8 mouse cellular contexts compared by ENCODE assay signal in genomic region chr3:96219191-96219641, GRCm38 (mm10). TPM values are rescaled to one million over a fixed set of nuclear protein-coding genes. Genes with fewer than 3 reads are reported as not detected.
DNase-seq lines count a peak whose midpoint lies in the region; ATAC-seq and TF ChIP-seq lines count a peak whose summit lies in the region.

No protein-coding gene starts in this region.

- H3K9ac ChIP-seq in embryonic facial prominence, embryonic 12.5 days, result peak overlapping the region; percentile 89
- peak overlapping the region; percentile 98 for H3K9ac ChIP-seq in liver, embryonic 11.5 days (ENCODE audit: low read depth, low read length)

- WGBS in embryonic facial prominence, embryonic 12.5 days, result under 1% methylated on average over 12 of the region's 12 CpGs
- WGBS in hindbrain, embryonic 10.5 days, result under 1% methylated on average over 12 of the region's 12 CpGs
- 0% methylated on average over 12 of the region's 12 CpGs for WGBS in liver, embryonic 11.5 days

- H3K4me2 ChIP-seq in embryonic facial prominence, embryonic 12.5 days (replicated peaks), result peak overlapping the region; percentile 57
- H3K4me2 ChIP-seq in liver, embryonic 11.5 days, result peak overlapping the region; percentile 92
- H3K4me2 ChIP-seq in myocyte (ENCODE audit: low read depth), result peak overlapping the region; percentile 96

- DNase-seq in 416B (ENCODE audit: low read depth), result peak; percentile 83
- peak; percentile 74 for DNase-seq in ES-CJ7 (ENCODE audit: low read depth, low spot score)
- peak; percentile 49 for DNase-seq in hindbrain, embryonic 10.5 days (ENCODE audit: low spot score)
- peak; percentile 64 for DNase-seq in liver, embryonic 11.5 days (ENCODE audit: low spot score)
- peak; percentile 71 for DNase-seq in yolk sac, embryonic 10.5 days (ENCODE audit: low spot score)
- no peak for DNase-seq in frontal cortex, postnatal 25 days (ENCODE audit: low spot score in 2 of 2)

- H3K27ac ChIP-seq in embryonic facial prominence, embryonic 12.5 days, result peak overlapping the region; percentile 99
- peak overlapping the region; percentile 97 for H3K27ac ChIP-seq in hindbrain, embryonic 10.5 days
- peak overlapping the region; percentile 100 for H3K27ac ChIP-seq in liver, embryonic 11.5 days (ENCODE audit: low read depth, low read length)

- no peaks in the 10 kb centered on the region for H3K27me3 ChIP-seq in embryonic facial prominence, embryonic 12.5 days
- peaks cover 4% of the 10 kb centered on the region; the same call in 1 of the 2 replicates for H3K27me3 ChIP-seq in hindbrain, embryonic 10.5 days (ENCODE audit: insufficient read depth, poor library complexity, severe bottlenecking)
- H3K27me3 ChIP-seq in liver, embryonic 11.5 days (replicated peaks; ENCODE audit: control insufficient read depth, insufficient read depth, low read length), result no peaks in the 10 kb centered on the region
- H3K27me3 ChIP-seq in myocyte (ENCODE audit: control insufficient read depth, insufficient read depth, insufficient read length), result no peaks in the 10 kb centered on the region

- peak overlapping the region; percentile 65 for H3K4me3 ChIP-seq in embryonic facial prominence, embryonic 12.5 days
- peak overlapping the region; percentile 68 for H3K4me3 ChIP-seq in hindbrain, embryonic 10.5 days
- peak overlapping the region; percentile 61 for H3K4me3 ChIP-seq in liver, embryonic 11.5 days (ENCODE audit: low read depth, low read length)
- H3K4me3 ChIP-seq in myocyte, result peak overlapping the region; percentile 47

- peaks cover 18% of the 10 kb centered on the region for H3K4me1 ChIP-seq in embryonic facial prominence, embryonic 12.5 days
- peaks cover 53% of the 10 kb centered on the region for H3K4me1 ChIP-seq in hindbrain, embryonic 10.5 days (replicated peaks)
- H3K4me1 ChIP-seq in liver, embryonic 11.5 days (replicated peaks; ENCODE audit: control insufficient read depth, insufficient read depth, low read length), result peaks cover 22% of the 10 kb centered on the region

- no peaks in the 10 kb centered on the region for H3K36me3 ChIP-seq in embryonic facial prominence, embryonic 12.5 days
- H3K36me3 ChIP-seq in hindbrain, embryonic 10.5 days, result no peaks in the 10 kb centered on the region
- no peaks in the 10 kb centered on the region for H3K36me3 ChIP-seq in liver, embryonic 11.5 days (ENCODE audit: control insufficient read depth, insufficient read depth, low read length)
- no peaks in the 10 kb centered on the region for H3K36me3 ChIP-seq in myocyte (ENCODE audit: control insufficient read depth, insufficient read depth)

- H3ac ChIP-seq in myocyte (ENCODE audit: control insufficient read depth, insufficient read length), result peak overlapping the region; percentile 59

- H3K79me2 ChIP-seq in myocyte (ENCODE audit: control insufficient read depth, insufficient read depth), result no peaks in the 10 kb centered on the region

- no peak for ATAC-seq in embryonic facial prominence, embryonic 12.5 days (ENCODE audit: insufficient number of reproducible peaks, insufficient read depth, low FRiP score, low TSS enrichment)
- 0 out of 2 replicates have a peak, but pooled peaks have one; percentile 3 for ATAC-seq in liver, embryonic 11.5 days (replicated peaks; ENCODE audit: low FRiP score)

- no peak for TF ChIP-seq POLR2A in myocyte (IDR thresholded peaks at IDR 0.05; ENCODE audit: insufficient read length, low read depth)

- H3K9me3 ChIP-seq in embryonic facial prominence, embryonic 12.5 days, result no peaks in the 10 kb centered on the region
- H3K9me3 ChIP-seq in hindbrain, embryonic 10.5 days, result no peaks in the 10 kb centered on the region
- no peaks in the 10 kb centered on the region for H3K9me3 ChIP-seq in liver, embryonic 11.5 days (ENCODE audit: control insufficient read depth, low read length)

TF ChIP-seq in myocyte, 11 proteins besides CTCF, POLR2A, EP300 and RAD21:
- TF ChIP-seq MYOG (IDR thresholded peaks at IDR 0.05; ENCODE audit: control insufficient read depth in 1 of 3, insufficient read depth in 1 of 3, insufficient read length in 2 of 3, low read depth in 2 of 3) (no peak), TCF3 (IDR thresholded peaks at IDR 0.05; ENCODE audit: insufficient read length, low read depth) (no peak), SRF (IDR thresholded peaks at IDR 0.05; ENCODE audit: control insufficient read depth, insufficient read length, low read depth) (no peak), USF1 (IDR thresholded peaks at IDR 0.05; ENCODE audit: low read depth) (no peak), TCF12 (IDR thresholded peaks at IDR 0.05; ENCODE audit: insufficient read depth, poor library complexity, severe bottlenecking) (no peak), E2F4 (IDR thresholded peaks at IDR 0.05; ENCODE audit: insufficient read depth) (no peak), POLR2AphosphoS2 (IDR thresholded peaks at IDR 0.05; ENCODE audit: insufficient read length, low read depth) (no peak), REST (IDR thresholded peaks at IDR 0.05; ENCODE audit: insufficient read depth, insufficient read length) (no peak), CEBPB (IDR thresholded peaks at IDR 0.05; ENCODE audit: insufficient read depth, poor library complexity, severe bottlenecking) (no peak), MAX (IDR thresholded peaks at IDR 0.05; ENCODE audit: low read depth) (no peak), MYOD1 (IDR thresholded peaks at IDR 0.05; ENCODE audit: control insufficient read depth in 1 of 3, insufficient read length in 2 of 3, low read depth in 2 of 3) (no peak)
TF ChIP-seq in myocyte: peak in this region for 0.

RNA-seq across cellular contexts. Expression of gene Bola1, which starts 0.3 kb away (rescaled TPM):
- 52.6 and 53.3 TPM in 2 replicates for polyA plus RNA-seq in embryonic facial prominence, embryonic 12.5 days (2016; fragmentation: Nextera tagmentation; extraction: Ambion mirVana)
- polyA plus RNA-seq in hindbrain, embryonic 10.5 days (2016; fragmentation: Nextera tagmentation; extraction: Ambion mirVana), result 89.6 and 90.3 TPM in 2 replicates
- 93.8 and 98.8 TPM in 2 replicates for polyA plus RNA-seq in liver, embryonic 11.5 days (2014; fragmentation: Nextera tagmentation; extraction: Ambion mirVana)
- polyA plus RNA-seq in myocyte (2012; fragmentation: generic; extraction: Trizol), result 88.0 TPM

RNA-seq across cellular contexts. Expression of gene Hist2h2ab, which starts 0.4 kb away (rescaled TPM):
- polyA plus RNA-seq in embryonic facial prominence, embryonic 12.5 days (2016; fragmentation: Nextera tagmentation; extraction: Ambion mirVana), result 1.5 and 1.6 TPM in 2 replicates
- polyA plus RNA-seq in hindbrain, embryonic 10.5 days (2016; fragmentation: Nextera tagmentation; extraction: Ambion mirVana), result not detected in 2 replicates
- 0.92 TPM in 1 of 2 replicates, not detected in the other for polyA plus RNA-seq in liver, embryonic 11.5 days (2014; fragmentation: Nextera tagmentation; extraction: Ambion mirVana)
- not detected for polyA plus RNA-seq in myocyte (2012; fragmentation: generic; extraction: Trizol)

RNA-seq across cellular contexts. Expression of gene Hist2h2ac, which starts 1.5 kb away (rescaled TPM):
- 12.2 and 12.5 TPM in 2 replicates for polyA plus RNA-seq in embryonic facial prominence, embryonic 12.5 days (2016; fragmentation: Nextera tagmentation; extraction: Ambion mirVana)
- polyA plus RNA-seq in hindbrain, embryonic 10.5 days (2016; fragmentation: Nextera tagmentation; extraction: Ambion mirVana), result 7.6 and 12.0 TPM in 2 replicates
- 13.7 and 14.7 TPM in 2 replicates for polyA plus RNA-seq in liver, embryonic 11.5 days (2014; fragmentation: Nextera tagmentation; extraction: Ambion mirVana)
- polyA plus RNA-seq in myocyte (2012; fragmentation: generic; extraction: Trizol), result 1.3 TPM

RNA-seq across cellular contexts. Expression of gene Hist2h2be, which starts 1.7 kb away (rescaled TPM):
- 10.6 and 11.7 TPM in 2 replicates for polyA plus RNA-seq in embryonic facial prominence, embryonic 12.5 days (2016; fragmentation: Nextera tagmentation; extraction: Ambion mirVana)
- polyA plus RNA-seq in hindbrain, embryonic 10.5 days (2016; fragmentation: Nextera tagmentation; extraction: Ambion mirVana), result 6.0 and 8.7 TPM in 2 replicates
- 7.7 and 7.9 TPM in 2 replicates for polyA plus RNA-seq in liver, embryonic 11.5 days (2014; fragmentation: Nextera tagmentation; extraction: Ambion mirVana)
- polyA plus RNA-seq in myocyte (2012; fragmentation: generic; extraction: Trizol), result 2.2 TPM

RNA-seq across cellular contexts. Expression of gene Hist2h3c2, which starts 19.7 kb away (rescaled TPM):
- 7.1 and 8.2 TPM in 2 replicates for polyA plus RNA-seq in embryonic facial prominence, embryonic 12.5 days (2016; fragmentation: Nextera tagmentation; extraction: Ambion mirVana)
- 7.9 and 8.4 TPM in 2 replicates for polyA plus RNA-seq in hindbrain, embryonic 10.5 days (2016; fragmentation: Nextera tagmentation; extraction: Ambion mirVana)
- polyA plus RNA-seq in liver, embryonic 11.5 days (2014; fragmentation: Nextera tagmentation; extraction: Ambion mirVana), result 5.8 and 8.0 TPM in 2 replicates
- 22.7 TPM for polyA plus RNA-seq in myocyte (2012; fragmentation: generic; extraction: Trizol)

Comparison
In these comparisons a context has a peak if more than half of its experiments do, and no peak if none do; other contexts are left out.
1. DNase-seq: peak in 416B (single experiment), ES-CJ7 (single experiment), hindbrain, embryonic 10.5 days (single experiment), liver, embryonic 11.5 days (single experiment) and yolk sac, embryonic 10.5 days (single experiment); none in frontal cortex, postnatal 25 days (0 of 2).
2. Peak in every context shown above with its lines, with median percentiles within 50 percentile points of each other: H3K27ac ChIP-seq, H3K4me2 ChIP-seq and H3K4me3 ChIP-seq.